Mouse (Mus musculus) forebrain, embryonic 14.5 days (tissue): ENCODE measurements around the gene Ngfr. TPM values are rescaled to one million over a fixed set of nuclear protein-coding genes. Genes with fewer than 3 reads are reported as not detected.

Experiments
- ATAC-seq: fragments of 200-750 bp; cut with Nextera tagmentation; 2 replicates; pipeline ENCODE4 v1.8.0; 2017; ENCODE audit warnings: mild to moderate bottlenecking, moderate library complexity
- DNase-seq: peaks from one replicate; pipeline ENCODE4 v3.0.0-alpha.2; 2015; ENCODE audit warnings: low spot score
- H3K27ac ChIP-seq: fragments of 300-500 bp; sonication (generic); 2 replicates; pipeline ENCODE4 v1.5.1; 2014; ENCODE audit warnings: low read depth, mild to moderate bottlenecking, control low read depth, low read length, moderate library complexity
- H3K27me3 ChIP-seq: fragments of 300-500 bp; sonication (generic); replicated peaks from 2 replicates; pipeline ENCODE4 v1.6.1; 2014; ENCODE audit warnings: low read length, control low read depth, mixed read lengths; ENCODE audit not compliant: control insufficient read depth, insufficient read depth
- H3K36me3 ChIP-seq: fragments of 300-500 bp; sonication (generic); 2 replicates; pipeline ENCODE4 v1.6.1; 2014; ENCODE audit warnings: low read length, control low read depth; ENCODE audit not compliant: control insufficient read depth, insufficient read depth
- H3K4me1 ChIP-seq: fragments of 300-500 bp; sonication (generic); 2 replicates; pipeline ENCODE4 v1.6.1; 2014; ENCODE audit warnings: antibody characterized with exemption, low read length, control low read depth; ENCODE audit not compliant: control insufficient read depth, insufficient read depth
- H3K4me2 ChIP-seq: fragments of 300-500 bp; sonication (generic); 2 replicates; pipeline ENCODE4 v1.6.1; 2014; ENCODE audit warnings: mild to moderate bottlenecking, control low read depth, low read length
- H3K4me3 ChIP-seq: fragments of 300-500 bp; sonication (generic); 2 replicates; pipeline ENCODE4 v1.5.1; 2014; ENCODE audit warnings: low read depth, low read length, control low read depth
- H3K9ac ChIP-seq: fragments of 300-500 bp; sonication (generic); 2 replicates; pipeline ENCODE4 v1.6.1; 2014; ENCODE audit warnings: mild to moderate bottlenecking, low read length, control low read depth, moderate library complexity
- H3K9me3 ChIP-seq: fragments of 300-500 bp; sonication (generic); replicated peaks from 2 replicates; pipeline ENCODE4 v1.6.1; 2016; ENCODE audit warnings: low read length, control low read depth, mixed read lengths; ENCODE audit not compliant: control insufficient read depth
- WGBS: fragments of 180-500 bp; shearing (Covaris S2); extraction: QIAGEN DNeasy Blood & Tissue Kit; methylation state at CpG from one replicate; pipeline ENCODE4 v1.1.7; 2014; 5-methylcytosine and 5-hydroxymethylcytosine counted together
- polyA plus RNA-seq: library from polyadenylated mRNA; unstranded; fragments of >200 nt; fragmentation: Nextera tagmentation; extraction: Ambion mirVana; gene quantifications from 2 replicates; pipeline ENCODE4 v1.2.1, GENCODE M21; 2014

The Ngfr gene
- polyA plus RNA-seq, 1 experiment from 2014 or later, result 5.0 TPM

- Histone ChIP-seq H3K9me3 (no peaks in the 10 kb centered on the region), H3K4me1 (no peaks in the 10 kb centered on the region), H3K4me3 (no peak overlapping the region), H3K9ac (no peak overlapping the region), H3K4me2 (peak overlapping the region; percentile 24), H3K27me3 (peaks cover 9% of the 10 kb centered on the region; the same call in 1 of the 2 replicates), H3K36me3 (no peaks in the 10 kb centered on the region), H3K27ac (no peak overlapping the region)
- DNase-seq (no peak), ATAC-seq (no peak)
- 38% methylated on average over 14 of the region's 14 CpGs for WGBS
Measured at GRCm38 (mm10) chr11:95598214-95599062, 10.9 kb upstream of the Ngfr start.

- WGBS, result 17% methylated on average over 13 of the region's 13 CpGs
- ATAC-seq (no peak), DNase-seq (no peak)
- Histone ChIP-seq H3K9ac (no peak overlapping the region), H3K27me3 (peaks cover 9% of the 10 kb centered on the region; the same call in 1 of the 2 replicates), H3K4me1 (no peaks in the 10 kb centered on the region), H3K36me3 (no peaks in the 10 kb centered on the region), H3K4me2 (peak overlapping the region; percentile 24), H3K27ac (no peak overlapping the region), H3K9me3 (no peaks in the 10 kb centered on the region), H3K4me3 (no peak overlapping the region)
Measured at GRCm38 (mm10) chr11:95597741-95598140, 10.2 kb upstream of the Ngfr start.

- H3K27ac ChIP-seq, result no peak overlapping the region
- H3K4me3 ChIP-seq, result no peak overlapping the region
- H3K4me2 ChIP-seq, result no peak overlapping the region
- ATAC-seq (no peak), DNase-seq (no peak)
- WGBS, result 42% methylated on average over 11 of the region's 11 CpGs
- H3K9ac ChIP-seq, result no peak overlapping the region
- H3K27me3 ChIP-seq, result peaks cover 9% of the 10 kb centered on the region
- no peaks in the 10 kb centered on the region for H3K36me3 ChIP-seq
- H3K4me1 ChIP-seq, result no peaks in the 10 kb centered on the region
- H3K9me3 ChIP-seq, result no peaks in the 10 kb centered on the region
Measured at GRCm38 (mm10) chr11:95596704-95597103, 9.2 kb upstream of the Ngfr start.

- Histone ChIP-seq H3K4me3 (no peak overlapping the region), H3K27me3 (peaks cover 9% of the 10 kb centered on the region), H3K36me3 (no peaks in the 10 kb centered on the region), H3K9me3 (no peaks in the 10 kb centered on the region), H3K9ac (no peak overlapping the region; the same call in 1 of the 2 replicates), H3K27ac (no peak overlapping the region), H3K4me1 (no peaks in the 10 kb centered on the region), H3K4me2 (no peak overlapping the region)
- DNase-seq, result no peak
- ATAC-seq, result no peak
- 34% methylated on average over 5 of the region's 5 CpGs for WGBS
Measured at GRCm38 (mm10) chr11:95596150-95596515, 8.6 kb upstream of the Ngfr start.

GRCm38 (mm10) chr11:95595438-95596149 lies 8.1 kb upstream of the Ngfr start:
- no peaks in the 10 kb centered on the region for H3K36me3 ChIP-seq
- ATAC-seq, result no peak
- H3K9ac ChIP-seq, result no peak overlapping the region
- no peak for DNase-seq
- H3K4me1 ChIP-seq, result no peaks in the 10 kb centered on the region
- H3K9me3 ChIP-seq, result no peaks in the 10 kb centered on the region
- no peak overlapping the region for H3K27ac ChIP-seq
- WGBS, result 22% methylated on average over 10 of the region's 10 CpGs
- peaks cover 12% of the 10 kb centered on the region for H3K27me3 ChIP-seq
- no peak overlapping the region for H3K4me3 ChIP-seq
- H3K4me2 ChIP-seq, result no peak overlapping the region

- ATAC-seq (no peak), DNase-seq (no peak)
- Histone ChIP-seq H3K4me3 (no peak overlapping the region), H3K4me1 (no peaks in the 10 kb centered on the region), H3K9ac (no peak overlapping the region), H3K4me2 (no peak overlapping the region), H3K9me3 (no peaks in the 10 kb centered on the region), H3K36me3 (no peaks in the 10 kb centered on the region), H3K27ac (no peak overlapping the region), H3K27me3 (peaks cover 18% of the 10 kb centered on the region)
- 25% methylated on average over 13 of the region's 13 CpGs for WGBS
Measured at GRCm38 (mm10) chr11:95594686-95595212, 7.2 kb upstream of the Ngfr start.

- H3K9ac ChIP-seq, result no peak overlapping the region
- no peak for DNase-seq
- no peak overlapping the region for H3K4me3 ChIP-seq
- H3K36me3 ChIP-seq, result no peaks in the 10 kb centered on the region
- 74% methylated on average over 5 of the region's 5 CpGs for WGBS
- no peak for ATAC-seq
- no peak overlapping the region for H3K4me2 ChIP-seq
- no peak overlapping the region for H3K27ac ChIP-seq
- H3K4me1 ChIP-seq, result no peaks in the 10 kb centered on the region
- H3K27me3 ChIP-seq, result peaks cover 16% of the 10 kb centered on the region
- H3K9me3 ChIP-seq, result no peaks in the 10 kb centered on the region
Measured at GRCm38 (mm10) chr11:95593501-95593900, 6.0 kb upstream of the Ngfr start.

GRCm38 (mm10) chr11:95592691-95593090 lies 5.2 kb upstream of the Ngfr start:
- ATAC-seq (no peak), DNase-seq (no peak)
- Histone ChIP-seq H3K27ac (no peak overlapping the region), H3K27me3 (peaks cover 20% of the 10 kb centered on the region), H3K9me3 (no peaks in the 10 kb centered on the region), H3K9ac (no peak overlapping the region), H3K4me1 (no peaks in the 10 kb centered on the region), H3K4me3 (no peak overlapping the region), H3K36me3 (no peaks in the 10 kb centered on the region), H3K4me2 (no peak overlapping the region)
- WGBS, result 81% methylated on average over 1 of the region's 1 CpGs

GRCm38 (mm10) chr11:95589195-95589594 lies 1.7 kb upstream of the Ngfr start:
- ATAC-seq, result no peak
- Histone ChIP-seq H3K4me1 (peaks cover 21% of the 10 kb centered on the region), H3K27ac (no peak overlapping the region), H3K4me2 (no peak overlapping the region), H3K9ac (no peak overlapping the region), H3K9me3 (no peaks in the 10 kb centered on the region), H3K36me3 (no peaks in the 10 kb centered on the region), H3K4me3 (no peak overlapping the region), H3K27me3 (peaks cover 40% of the 10 kb centered on the region)
- WGBS, result 33% methylated on average over 5 of the region's 5 CpGs
- no peak for DNase-seq
